Mouse (Mus musculus): ENCODE data around the gene Gm44579. TPM values are rescaled to one million over a fixed set of nuclear protein-coding genes. Genes with fewer than 3 reads are reported as not detected.

The Gm44579 gene
- total RNA-seq, 2 experiments from 2014 or later: not detected

DNA sequence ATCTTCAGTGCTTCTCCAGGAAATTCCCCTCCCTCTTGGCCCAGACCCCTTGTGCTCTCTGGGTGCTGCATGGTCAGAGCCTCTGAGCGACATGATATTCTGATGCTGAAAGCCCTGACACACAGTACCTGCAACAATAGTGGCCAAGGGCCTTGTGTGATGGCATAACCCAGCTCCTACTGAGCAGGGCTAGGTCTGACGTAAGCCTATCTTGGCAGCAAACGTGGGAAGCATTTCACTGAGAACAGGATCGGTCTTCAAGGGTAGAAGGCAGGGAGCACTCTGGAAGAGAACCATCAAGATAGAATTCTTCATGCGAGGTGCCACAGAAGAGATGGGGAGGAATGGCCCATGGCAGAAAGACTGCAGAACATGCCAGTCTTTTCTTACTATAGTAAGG is 55.3 kb downstream of the Gm44579 start, which contains the start of gene Asb8:
TSS of gene Asb8 (minus strand) at position 101 of the 400 bp plus-strand sequence.
- intact Hi-C loops (cut with DNase I): no loop called here
- H3K27ac ChIP-seq: no peak within 1 kb of the TSS
- no peak for DNase-seq
- H3K4me3 ChIP-seq: no peak within 1 kb of the TSS
- TF ChIP-seq CTCF (IDR thresholded peaks at IDR 0.05): no peak

DNA sequence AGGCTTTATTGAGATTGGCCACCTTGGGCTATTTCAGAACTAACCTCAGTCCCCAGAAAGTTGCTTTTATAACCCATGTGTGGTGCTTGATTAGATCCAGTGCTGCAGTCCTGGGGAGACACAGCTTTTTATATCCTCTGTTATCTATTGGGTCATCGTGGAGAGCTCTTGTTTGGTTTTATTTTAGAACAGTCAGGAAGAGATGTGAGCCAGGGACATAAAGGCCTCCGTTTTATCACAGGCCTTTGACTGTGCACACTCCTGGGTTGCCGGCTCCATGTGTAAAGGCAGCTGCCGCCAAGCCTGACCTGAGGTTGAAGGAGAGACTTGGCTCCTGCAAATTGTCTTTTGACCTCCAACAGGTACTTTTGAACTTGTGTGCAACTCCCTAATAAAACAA is 58.2 kb downstream of the Gm44579 start:
- TF ChIP-seq CTCF (IDR thresholded peaks at IDR 0.05): no peak
- DNase-seq: no peak
- Histone ChIP-seq H3K27ac (no peak overlapping the region), H3K4me3 (no peak overlapping the region)
- intact Hi-C loops (cut with DNase I): no loop called here

DNA sequence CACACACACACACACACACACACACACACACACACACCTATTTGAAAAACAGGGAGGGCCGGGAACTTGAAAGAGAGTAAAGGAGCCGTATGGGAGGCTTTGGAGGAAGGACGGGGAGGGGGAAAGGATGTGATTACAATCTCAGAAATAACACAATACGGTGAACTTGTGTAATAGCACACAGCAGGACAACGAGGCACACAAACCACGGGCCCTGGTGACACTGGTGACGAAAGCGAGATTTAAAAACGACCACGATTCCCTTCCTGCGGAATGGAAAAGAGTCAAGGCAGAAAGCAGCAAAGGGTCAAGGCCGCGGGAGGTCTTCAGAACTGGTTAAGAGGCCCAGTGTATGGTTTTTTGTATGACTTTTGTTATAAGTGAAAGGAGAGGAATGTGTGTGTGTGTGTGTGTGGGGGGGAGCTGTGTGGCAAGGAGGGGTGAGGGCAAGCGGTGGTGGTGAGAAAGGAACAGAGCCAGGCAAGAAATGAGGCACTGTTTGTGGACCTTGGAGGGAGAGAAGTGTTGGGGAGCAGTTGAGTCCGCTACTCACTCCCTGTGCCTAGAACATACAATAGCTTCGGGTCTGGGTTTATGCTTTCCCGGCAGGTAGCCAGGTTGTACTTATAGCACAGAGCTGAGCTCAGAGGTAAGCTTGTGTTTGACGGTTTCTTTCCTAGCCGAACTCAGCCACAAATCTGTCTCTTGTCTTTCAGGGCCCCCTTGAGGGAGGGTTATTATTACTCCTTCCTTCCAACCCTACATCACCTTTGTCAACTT is 59.6 kb downstream of the Gm44579 start:
- no peak overlapping the region for H3K27ac ChIP-seq
- TF ChIP-seq CTCF (IDR thresholded peaks at IDR 0.05): no peak
- H3K4me3 ChIP-seq: no peak overlapping the region
- DNase-seq: no peak
- intact Hi-C loops (cut with DNase I): no loop called here

DNA sequence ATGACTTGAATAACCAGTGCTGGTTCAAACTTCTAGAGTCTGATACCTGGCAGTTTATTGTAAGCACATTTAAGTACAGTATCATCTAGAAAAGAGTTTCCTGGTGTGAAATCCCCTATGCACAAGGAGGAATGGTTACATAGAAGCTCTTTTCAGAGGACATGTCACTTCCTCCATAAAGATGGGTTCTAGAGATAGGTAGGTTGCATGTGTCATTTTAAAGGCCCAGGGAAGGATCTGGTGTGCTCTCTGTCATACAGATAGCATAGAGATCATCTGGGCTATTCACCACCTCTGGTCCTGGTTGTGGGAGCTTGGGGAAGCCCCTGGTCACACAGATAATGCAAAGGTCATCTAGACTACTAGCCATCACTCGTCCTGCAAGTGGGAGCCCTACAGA is 63.5 kb downstream of the Gm44579 start:
- intact Hi-C loops (cut with DNase I): loop anchor here (5.0 kb wide), 1 partner anchor 195 kb away; the partner anchor contains the start of gene Tmem106c
- DNase-seq: no peak
- no peak for TF ChIP-seq CTCF (IDR thresholded peaks at IDR 0.05)
- no peak overlapping the region for H3K27ac ChIP-seq
- no peak overlapping the region for H3K4me3 ChIP-seq

DNA sequence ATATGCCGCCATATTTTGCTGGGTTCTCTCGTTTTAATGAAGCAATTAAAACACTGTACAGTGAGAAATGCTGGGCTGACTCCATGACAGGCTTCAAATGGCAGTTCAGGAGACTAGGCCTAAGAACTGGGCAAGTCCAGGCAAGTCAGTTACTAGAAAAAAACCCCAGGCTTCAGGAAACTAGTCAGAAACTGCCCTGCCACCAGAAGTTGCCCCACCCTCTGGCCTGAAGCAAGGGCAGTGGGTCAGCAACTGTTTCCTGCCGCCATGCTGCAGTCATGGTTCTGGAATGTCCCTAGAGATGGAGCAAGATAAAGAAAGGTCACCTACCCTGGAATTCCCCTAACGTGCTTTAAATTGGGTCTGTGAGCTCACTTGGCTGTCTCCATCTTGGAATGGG is 64.8 kb downstream of the Gm44579 start:
- intact Hi-C loops (cut with DNase I): loop anchor here (5.0 kb wide), 1 partner anchor 194 kb away; the partner anchor contains the start of gene Tmem106c
- no peak for TF ChIP-seq CTCF (IDR thresholded peaks at IDR 0.05)
- DNase-seq: no peak
- H3K27ac ChIP-seq: no peak overlapping the region
- H3K4me3 ChIP-seq: no peak overlapping the region

DNA sequence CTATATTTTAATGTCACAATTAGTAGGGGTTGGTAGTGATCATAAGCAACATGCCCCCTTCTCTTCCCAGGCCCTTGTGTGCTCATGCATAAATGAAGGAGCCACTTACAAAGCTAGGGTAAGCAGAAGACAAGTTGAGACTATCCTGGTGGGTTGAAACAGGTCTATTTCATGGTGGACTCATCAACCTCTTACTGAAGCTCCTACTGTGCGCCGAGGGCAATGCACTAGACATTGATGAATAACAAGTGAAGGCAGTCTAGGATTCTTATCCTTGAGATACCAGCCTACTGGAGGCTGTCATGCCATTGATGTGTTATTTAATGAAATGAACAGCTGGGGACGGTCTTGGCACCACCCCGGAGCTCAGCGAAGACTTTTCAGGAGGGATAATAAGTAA is 65.5 kb downstream of the Gm44579 start:
- Histone ChIP-seq H3K4me3 (no peak overlapping the region), H3K27ac (no peak overlapping the region)
- DNase-seq: no peak
- intact Hi-C loops (cut with DNase I): loop anchor here (5.0 kb wide), 1 partner anchor 193 kb away; the partner anchor contains the start of gene Tmem106c
- no peak for TF ChIP-seq CTCF (IDR thresholded peaks at IDR 0.05)

DNA sequence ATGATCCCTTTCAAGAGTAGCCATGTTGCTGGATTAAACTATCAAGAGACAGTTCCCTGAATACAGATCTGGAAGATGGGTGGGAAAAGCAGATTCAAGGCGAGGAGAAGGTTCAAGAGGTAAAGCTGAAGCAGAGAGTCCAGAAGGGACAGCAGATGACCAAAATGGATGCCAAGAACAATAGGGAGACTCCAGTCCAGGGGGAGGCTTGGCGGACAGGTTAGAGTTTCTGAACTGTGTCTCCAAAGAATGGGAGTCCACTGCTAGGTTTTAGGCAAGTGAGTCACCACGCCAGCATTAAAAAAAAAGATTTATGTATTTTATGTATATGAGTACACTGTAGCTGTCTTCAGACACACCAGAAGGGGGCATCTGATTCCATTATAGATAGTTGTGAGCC is 66.1 kb downstream of the Gm44579 start:
- no peak for TF ChIP-seq CTCF (IDR thresholded peaks at IDR 0.05)
- no peak for DNase-seq
- Histone ChIP-seq H3K4me3 (no peak overlapping the region), H3K27ac (no peak overlapping the region)
- intact Hi-C loops (cut with DNase I): loop anchor here (5.0 kb wide), 1 partner anchor 192 kb away; the partner anchor contains the start of gene Tmem106c

DNA sequence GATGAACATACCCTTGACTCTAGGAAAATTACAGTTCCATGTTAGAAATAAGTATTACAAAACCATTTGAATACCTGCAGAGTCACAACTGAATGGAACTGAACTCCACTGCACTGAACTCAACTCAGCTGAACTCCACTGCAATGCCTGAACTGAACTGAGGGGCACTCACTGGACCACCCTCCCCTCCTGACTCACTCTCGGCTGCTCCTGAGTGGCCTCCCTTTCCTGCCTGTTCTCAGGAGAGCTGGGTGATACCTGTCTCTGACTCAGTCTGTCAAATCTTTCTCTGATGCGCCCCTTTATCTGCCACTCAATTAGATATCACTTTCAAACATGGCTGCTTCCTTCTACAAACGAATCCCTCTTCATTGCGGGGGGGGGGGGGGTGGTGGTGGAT is 66.6 kb downstream of the Gm44579 start:
- no peak for DNase-seq
- intact Hi-C loops (cut with DNase I): no loop called here
- no peak for TF ChIP-seq CTCF (IDR thresholded peaks at IDR 0.05)
- H3K27ac ChIP-seq: no peak overlapping the region
- H3K4me3 ChIP-seq: no peak overlapping the region

DNA sequence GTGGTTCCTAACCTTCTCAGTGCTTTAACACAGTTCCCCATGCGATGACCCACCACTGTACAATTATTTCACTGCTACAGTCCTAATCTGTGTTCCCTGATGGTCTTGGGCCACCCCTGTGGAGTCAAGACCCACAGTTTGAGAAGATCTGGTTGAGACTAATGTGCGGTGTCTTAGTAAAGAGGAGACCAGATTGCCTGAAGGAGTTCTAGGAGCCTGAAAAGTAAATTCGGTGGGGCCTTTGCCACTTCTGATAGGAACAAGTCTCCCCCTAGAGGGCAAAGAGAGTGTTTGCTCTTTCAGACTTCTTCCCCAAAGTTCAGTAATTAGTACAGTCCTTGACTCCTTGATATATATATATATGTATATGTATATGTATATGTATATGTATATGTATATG is 67.2 kb downstream of the Gm44579 start:
- DNase-seq: no peak

DNA sequence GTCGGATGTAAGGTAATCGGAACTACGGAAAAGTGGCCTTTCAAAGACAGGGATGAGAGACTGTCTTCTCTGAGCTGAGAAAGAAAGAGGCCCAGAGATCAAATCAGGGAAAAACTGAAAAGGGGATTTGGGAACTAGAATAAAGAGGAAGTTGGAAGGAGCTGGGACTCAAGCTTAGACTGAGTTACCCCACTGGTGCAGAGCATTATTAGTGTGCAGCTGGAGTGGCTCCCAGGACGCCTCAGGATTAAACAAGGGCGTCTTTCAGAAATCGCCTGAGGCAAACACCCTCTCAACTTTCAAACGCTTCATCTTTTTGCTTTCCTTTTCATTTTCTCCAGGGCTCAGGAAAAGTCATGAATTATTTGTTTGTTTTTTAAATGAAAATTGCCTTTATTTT is 67.9 kb downstream of the Gm44579 start:
- Histone ChIP-seq H3K27ac (peak overlapping the region; percentile 82), H3K4me3 (no peak overlapping the region)
- TF ChIP-seq CTCF (IDR thresholded peaks at IDR 0.05): no peak
- intact Hi-C loops (cut with DNase I): loop anchor here (1.0 kb wide), 1 partner anchor 63 kb away; no protein-coding TSS in a partner anchor
- DNase-seq: no peak

More for the DNA sequence above, 67.2 kb downstream of the Gm44579 start:
- peak; percentile 77 for TF ChIP-seq CTCF (IDR thresholded peaks at IDR 0.05)
- no peak overlapping the region for H3K4me3 ChIP-seq
- intact Hi-C loops (cut with DNase I): loop anchor here (1.0 kb wide), 1 partner anchor 63 kb away; no protein-coding TSS in a partner anchor
- H3K27ac ChIP-seq: peak overlapping the region; percentile 82

DNA sequence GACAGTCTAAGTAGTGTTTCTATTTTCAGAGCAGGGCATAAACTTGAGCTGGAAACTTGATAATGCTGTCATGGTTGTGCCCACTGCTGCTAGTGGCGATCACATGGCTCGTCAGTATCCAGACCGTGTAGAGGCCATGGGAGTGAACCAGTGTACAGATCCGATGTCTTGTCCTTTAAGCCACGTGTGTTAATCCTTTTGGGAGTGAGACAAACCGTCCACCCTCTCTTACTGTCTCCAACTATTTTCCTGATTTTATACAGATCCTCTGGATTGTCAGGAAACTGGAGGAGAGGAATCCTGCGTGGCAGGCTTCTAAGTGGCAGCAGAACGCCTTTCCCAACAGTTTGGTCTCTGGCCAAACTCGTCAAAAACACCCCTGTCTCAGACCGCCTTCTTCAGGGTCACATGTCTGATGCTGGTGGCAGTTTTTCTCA is 71.6 kb downstream of the Gm44579 start:
- H3K27ac ChIP-seq: peak overlapping the region; percentile 95
- H3K4me3 ChIP-seq: peak overlapping the region; percentile 42
- no peak for TF ChIP-seq CTCF (IDR thresholded peaks at IDR 0.05)
- intact Hi-C loops (cut with DNase I): loop anchor here (2.0 kb wide), 1 partner anchor 40 kb away; no protein-coding TSS in a partner anchor
- peak; percentile 77 for DNase-seq

DNA sequence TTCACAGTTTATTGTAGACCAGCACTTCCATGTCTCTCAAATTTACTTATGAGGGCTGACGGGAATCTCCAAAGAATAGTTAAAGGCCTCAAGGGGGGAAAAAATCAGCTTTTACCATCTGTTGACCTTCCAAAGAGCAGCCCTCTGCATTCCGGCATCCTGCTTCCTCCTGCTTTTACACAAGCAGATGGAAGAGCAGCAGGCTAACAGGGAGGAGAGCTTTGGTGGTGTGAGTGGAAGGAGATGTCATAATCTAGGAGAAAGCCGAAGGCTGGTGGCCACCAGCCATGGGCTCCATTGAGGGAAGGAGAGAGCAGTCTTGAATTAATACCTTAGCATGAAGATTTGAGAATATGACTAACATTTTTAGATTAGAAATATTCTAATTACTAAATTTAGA is 72.4 kb downstream of the Gm44579 start:
- no peak for DNase-seq
- Histone ChIP-seq H3K27ac (peak overlapping the region; percentile 95), H3K4me3 (no peak overlapping the region)
- no peak for TF ChIP-seq CTCF (IDR thresholded peaks at IDR 0.05)
- intact Hi-C loops (cut with DNase I): loop anchor here (2.0 kb wide), 1 partner anchor 40 kb away; no protein-coding TSS in a partner anchor

DNA sequence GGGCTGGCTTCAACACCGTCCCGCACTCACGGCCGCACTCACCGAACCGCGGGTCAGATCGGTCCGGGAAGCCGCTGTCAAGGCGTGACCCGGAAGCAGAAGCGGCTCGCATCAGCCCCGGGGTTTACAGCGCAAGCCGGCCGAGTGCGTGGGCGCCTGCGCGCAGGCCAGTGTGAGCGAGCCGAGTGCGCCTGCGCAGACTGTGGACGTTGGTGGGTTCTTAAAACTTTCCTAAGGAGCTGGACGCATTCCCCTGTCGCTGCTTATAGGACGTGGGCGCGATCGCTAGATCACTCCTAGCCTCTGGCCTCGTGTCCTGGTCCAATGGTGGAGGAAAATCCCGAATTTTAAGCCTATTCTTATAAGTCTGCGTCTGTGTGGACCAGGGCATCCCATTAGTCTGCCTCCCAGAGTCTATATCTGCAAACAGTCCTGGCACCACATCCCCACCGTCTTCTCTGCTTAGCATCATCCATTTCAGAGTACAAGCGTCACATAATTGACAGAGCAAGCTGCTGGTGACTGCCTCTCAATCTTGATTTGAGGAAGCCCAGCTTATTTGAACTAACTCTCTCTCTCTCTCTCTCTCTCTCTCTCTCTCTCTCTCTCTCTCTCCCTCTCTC is 75.1 kb downstream of the Gm44579 start:
- DNase-seq: peak; percentile 97
- no peak for TF ChIP-seq CTCF (IDR thresholded peaks at IDR 0.05)
- intact Hi-C loops (cut with DNase I): loop anchor here (1.0 kb wide), 1 partner anchor 31 kb away; no protein-coding TSS in a partner anchor
- Histone ChIP-seq H3K4me3 (peak overlapping the region; percentile 88), H3K27ac (peak overlapping the region; percentile 99)
